Mouse (Mus musculus): ENCODE results near the gene Cdh23.

GRCm38 (mm10) chr10:60281571-60282050, 414.7 kb downstream of the Cdh23 start:
- TF ChIP-seq MAFK (IDR thresholded peaks at IDR 0.05; ENCODE audit: insufficient read depth, low read depth, low read length), result no peak
- TF ChIP-seq ZC3H11A (IDR thresholded peaks at IDR 0.05; ENCODE audit: borderline replicate concordance, low read depth, low read length), result no peak
- TF ChIP-seq HCFC1 (IDR thresholded peaks at IDR 0.05; ENCODE audit: borderline replicate concordance, insufficient read depth, low read length), result no peak
